Mouse (Mus musculus) layer of hippocampus, adult 2 months (tissue): ENCODE results near the gene Gm45021. TPM values are rescaled to one million over a fixed set of nuclear protein-coding genes. Genes with fewer than 3 reads are reported as not detected.

Experiments
- DNase-seq, 2 experiments: peaks; one replicate each; pipeline ENCODE4 v3.0.0; 2022; ENCODE audit warnings: low spot score in 2 of 2
- H3K27ac ChIP-seq: fragments of 200-600 bp; 2 replicates; pipeline ENCODE4 v1.8.1; 2022
- H3K4me3 ChIP-seq: fragments of 200-600 bp; 2 replicates; pipeline ENCODE4 v1.8.1; 2022; ENCODE audit warnings: mild to moderate bottlenecking
- CTCF ChIP-seq: fragments of 200-600 bp; conservative IDR thresholded peaks from 2 replicates; pipeline ENCODE4 v1.8.1; 2022; ENCODE audit warnings: antibody characterized with exemption, mild to moderate bottlenecking, moderate library complexity
- total RNA-seq, 2 experiments: library from RNA; stranded (reverse); gene quantifications; 2 replicates each; pipeline ENCODE4 v1.2.3; 2021

Gene Gm45021
- total RNA-seq, 2 experiments from 2014 or later: not detected

DNA sequence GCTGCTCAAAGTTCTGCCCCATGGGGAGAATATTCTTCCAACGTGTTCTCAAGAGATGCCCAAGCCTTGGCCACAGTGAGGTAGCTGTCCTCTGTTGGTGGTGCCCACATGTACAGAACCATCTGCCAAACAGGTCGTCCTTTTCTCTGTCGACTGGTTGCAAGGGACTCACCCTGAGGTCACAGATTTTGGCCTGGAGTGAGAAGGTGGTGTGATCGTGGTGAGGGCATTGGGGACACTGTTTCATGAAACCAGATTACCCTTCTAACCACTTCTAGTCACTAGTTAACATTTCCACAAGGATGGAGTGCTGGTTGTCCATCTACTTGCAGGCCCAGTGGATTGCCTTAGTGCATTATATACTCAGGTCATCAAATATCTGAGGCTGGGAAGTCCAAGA lies 59.4 kb downstream of the Gm45021 start:
- H3K4me3 ChIP-seq: no peak overlapping the region
- no peak for TF ChIP-seq CTCF
- H3K27ac ChIP-seq: no peak overlapping the region
- no peak for DNase-seq

DNA sequence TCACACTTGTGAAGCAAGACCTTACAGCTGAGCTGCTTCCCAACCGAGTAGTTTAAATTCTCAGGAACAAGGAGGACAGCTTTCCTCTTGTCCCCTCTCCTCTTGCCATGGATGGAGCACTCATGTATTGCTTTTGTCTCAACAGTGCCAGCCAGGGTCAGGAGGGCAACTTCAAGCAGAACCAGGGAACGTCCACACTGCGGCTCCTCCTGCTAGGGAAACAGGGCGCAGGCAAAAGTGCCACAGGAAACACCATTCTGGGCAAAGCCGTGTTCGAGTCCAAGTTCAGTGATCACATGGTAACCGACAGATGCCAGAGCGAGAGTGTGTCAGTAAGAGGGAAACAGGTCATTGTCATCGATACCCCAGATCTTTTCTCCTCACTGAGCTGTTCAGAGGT lies 60.6 kb downstream of the Gm45021 start:
- Histone ChIP-seq H3K4me3 (no peak overlapping the region), H3K27ac (no peak overlapping the region)
- no peak for DNase-seq
- no peak for TF ChIP-seq CTCF

DNA sequence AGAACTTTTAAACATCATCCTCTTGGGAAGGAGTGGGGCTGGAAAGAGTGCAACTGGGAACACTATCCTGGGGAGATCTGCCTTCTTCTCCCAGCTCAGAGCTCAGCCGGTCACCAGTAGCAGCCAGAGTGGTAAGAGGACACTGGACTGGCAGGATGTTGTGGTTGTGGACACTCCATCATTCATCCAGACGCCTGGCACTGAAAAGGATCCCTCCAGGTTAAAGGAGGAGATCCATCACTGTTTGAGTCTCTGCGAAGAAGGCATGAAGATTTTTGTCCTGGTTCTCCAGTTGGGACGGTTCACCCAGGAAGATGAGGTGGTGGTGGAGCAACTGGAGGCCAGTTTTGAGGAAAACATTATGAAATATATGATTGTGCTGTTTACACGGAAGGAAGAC lies 69.3 kb downstream of the Gm45021 start:
- TF ChIP-seq CTCF: no peak
- Histone ChIP-seq H3K27ac (no peak overlapping the region), H3K4me3 (no peak overlapping the region)
- DNase-seq: no peak

Other genes starting within 250 kb of the Gm45021 start
- gene Krba1, start 194.0 kb upstream of the Gm45021 start, total RNA-seq: 10 to 100 TPM; 42.9 to 49.3 TPM
- 10 to 100 TPM; 20.2 to 25.8 TPM for gene Zfp467, start 143.8 kb upstream of the Gm45021 start, total RNA-seq
- gene Sspo, start 141.4 kb upstream of the Gm45021 start, total RNA-seq: 1 to 10 TPM in 1 of 2 experiments, under 1 TPM in 1; 0.92 to 1.5 TPM
- 100 to 1,000 TPM; 443 to 456 TPM for gene Atp6v0e2, start 52.0 kb upstream of the Gm45021 start, total RNA-seq
- 10 to 100 TPM; 36.6 to 40.9 TPM for gene Lrrc61, start 34.8 kb upstream of the Gm45021 start, total RNA-seq
- gene Rarres2, start 16.8 kb upstream of the Gm45021 start, total RNA-seq: 10 to 100 TPM; 11.4 to 16.0 TPM
- gene Repin1, start 4.3 kb downstream of the Gm45021 start, total RNA-seq: 10 to 100 TPM; 48.6 to 53.1 TPM
- not detected for gene Gm44965, start 4.3 kb downstream of the Gm45021 start, total RNA-seq
- gene Zfp775, start 12.5 kb downstream of the Gm45021 start, total RNA-seq: 10 to 100 TPM in 1 of 2 experiments, 1 to 10 TPM in 1; 7.9 to 10.4 TPM
- 10 to 100 TPM; 12.7 to 13.4 TPM for gene AI854703, start 37.2 kb downstream of the Gm45021 start, total RNA-seq
- under 1 TPM; 0.81 to 0.97 TPM for gene Gimap8, start 57.6 kb downstream of the Gm45021 start, total RNA-seq
- gene Gimap9, start 86.5 kb downstream of the Gm45021 start, total RNA-seq: under 1 TPM; 0.42 to 0.44 TPM
- gene Gimap4, start 94.9 kb downstream of the Gm45021 start, total RNA-seq: not detected
- 1 to 10 TPM; 4.2 to 5.5 TPM for gene Gimap6, start 118.6 kb downstream of the Gm45021 start, total RNA-seq
- not detected for gene Gm28053, start 129.0 kb downstream of the Gm45021 start, total RNA-seq
- not detected for gene Gimap7, start 129.0 kb downstream of the Gm45021 start, total RNA-seq
- gene Gimap1, start 149.4 kb downstream of the Gm45021 start, total RNA-seq: 1 to 10 TPM; 1.5 to 3.9 TPM
- gene Gimap5, start 156.6 kb downstream of the Gm45021 start, total RNA-seq: 1 to 10 TPM in 1 of 2 experiments, under 1 TPM in 1; 0.74 to 1.5 TPM
- gene Gimap3, start 181.2 kb downstream of the Gm45021 start, total RNA-seq: not detected